Mouse (Mus musculus): ENCODE measurements at regions not wholly inside any gene's neighbourhood (a gene's known extent, or its start where the extent isn't known, plus 50 kb on each side); places are given as distances from the start of the nearest gene placed in this dataset.

- H3K9me3 ChIP-seq, result no peaks in the 10 kb centered on the region
- H3K27me3 ChIP-seq (replicated peaks), result no peaks in the 10 kb centered on the region
- ATAC-seq (replicated peaks), result no peak
- H3K4me3 ChIP-seq, result no peak overlapping the region
- H3K36me3 ChIP-seq (replicated peaks), result no peaks in the 10 kb centered on the region
- no peak overlapping the region for H3K27ac ChIP-seq
- no peak overlapping the region for H3K4me2 ChIP-seq
- no peaks in the 10 kb centered on the region for H3K4me1 ChIP-seq
- H3K9ac ChIP-seq, result no peak overlapping the region
These were observed 900.4 kb upstream of the Pabpc4l start for GRCm38 (mm10) chr3:47348451-47348850.

GRCm38 (mm10) chr3:47316356-47317028 is 868.5 kb upstream of the Pabpc4l start:
- no peaks in the 10 kb centered on the region for H3K4me1 ChIP-seq
- no peak overlapping the region for H3K9ac ChIP-seq
- H3K27ac ChIP-seq, result no peak overlapping the region
- H3K9me3 ChIP-seq, result no peaks in the 10 kb centered on the region
- no peak overlapping the region for H3K4me3 ChIP-seq
- no peaks in the 10 kb centered on the region for H3K36me3 ChIP-seq (replicated peaks)
- H3K27me3 ChIP-seq (replicated peaks), result no peaks in the 10 kb centered on the region
- H3K4me2 ChIP-seq, result no peak overlapping the region
- no peak for ATAC-seq (replicated peaks)
- 59% methylated on average over 2 of the region's 2 CpGs for WGBS

GRCm38 (mm10) chr3:47281783-47282182 is 833.8 kb upstream of the Pabpc4l start:
- Histone ChIP-seq H3K4me3 (no peak overlapping the region), H3K4me2 (no peak overlapping the region), H3K27me3 (replicated peaks) (no peaks in the 10 kb centered on the region), H3K27ac (no peak overlapping the region), H3K9me3 (no peaks in the 10 kb centered on the region), H3K36me3 (replicated peaks) (no peaks in the 10 kb centered on the region), H3K4me1 (no peaks in the 10 kb centered on the region), H3K9ac (no peak overlapping the region)
- ATAC-seq (replicated peaks), result no peak
- WGBS, result 9% methylated on average over 1 of the region's 1 CpGs

GRCm38 (mm10) chr3:47280270-47280669 is 832.3 kb upstream of the Pabpc4l start:
- Histone ChIP-seq H3K27ac (no peak overlapping the region), H3K9me3 (no peaks in the 10 kb centered on the region), H3K27me3 (replicated peaks) (no peaks in the 10 kb centered on the region), H3K4me1 (no peaks in the 10 kb centered on the region), H3K4me3 (no peak overlapping the region), H3K4me2 (no peak overlapping the region), H3K36me3 (replicated peaks) (no peaks in the 10 kb centered on the region), H3K9ac (no peak overlapping the region)
- WGBS, result 44% methylated on average over 5 of the region's 5 CpGs
- ATAC-seq (replicated peaks), result peak; percentile 60

- Histone ChIP-seq H3K9me3 (no peaks in the 10 kb centered on the region), H3K9ac (no peak overlapping the region), H3K4me3 (no peak overlapping the region), H3K4me1 (no peaks in the 10 kb centered on the region), H3K27me3 (replicated peaks) (no peaks in the 10 kb centered on the region), H3K27ac (no peak overlapping the region), H3K4me2 (no peak overlapping the region), H3K36me3 (replicated peaks) (no peaks in the 10 kb centered on the region)
- WGBS, result 33% methylated on average over 3 of the region's 3 CpGs
- ATAC-seq (replicated peaks), result no peak
These were observed 793.0 kb upstream of the Pabpc4l start for GRCm38 (mm10) chr3:47241030-47241429.

GRCm38 (mm10) chr3:47230234-47230633 is 782.2 kb upstream of the Pabpc4l start:
- H3K4me3 ChIP-seq, result no peak overlapping the region
- no peak overlapping the region for H3K27ac ChIP-seq
- 93% methylated on average over 6 of the region's 6 CpGs for whole genome bisulfite sequencing
- H3K27me3 ChIP-seq (replicated peaks), result no peaks in the 10 kb centered on the region
- H3K4me1 ChIP-seq, result no peaks in the 10 kb centered on the region
- no peaks in the 10 kb centered on the region for H3K9me3 ChIP-seq
- no peak overlapping the region for H3K4me2 ChIP-seq
- H3K36me3 ChIP-seq (replicated peaks), result no peaks in the 10 kb centered on the region
- no peak for ATAC-seq (replicated peaks)
- H3K9ac ChIP-seq, result no peak overlapping the region

- Histone ChIP-seq H3K4me2 (no peak overlapping the region), H3K27me3 (replicated peaks) (no peaks in the 10 kb centered on the region), H3K4me3 (no peak overlapping the region), H3K9me3 (no peaks in the 10 kb centered on the region), H3K27ac (no peak overlapping the region), H3K36me3 (replicated peaks) (no peaks in the 10 kb centered on the region), H3K4me1 (no peaks in the 10 kb centered on the region), H3K9ac (no peak overlapping the region)
- no peak for ATAC-seq (replicated peaks)
- 47% methylated on average over 1 of the region's 1 CpGs for WGBS
These were observed 770.6 kb upstream of the Pabpc4l start for GRCm38 (mm10) chr3:47218587-47218986.

GRCm38 (mm10) chr3:47213141-47213540 is 765.1 kb upstream of the Pabpc4l start:
- 91% methylated on average over 2 of the region's 2 CpGs for WGBS
- Histone ChIP-seq H3K4me1 (no peaks in the 10 kb centered on the region), H3K4me3 (no peak overlapping the region), H3K27me3 (replicated peaks) (no peaks in the 10 kb centered on the region), H3K9ac (no peak overlapping the region), H3K36me3 (replicated peaks) (no peaks in the 10 kb centered on the region), H3K27ac (no peak overlapping the region), H3K4me2 (no peak overlapping the region), H3K9me3 (no peaks in the 10 kb centered on the region)
- ATAC-seq (replicated peaks), result no peak

- ATAC-seq (replicated peaks), result no peak
- no peak overlapping the region for H3K4me3 ChIP-seq
- H3K4me1 ChIP-seq, result no peaks in the 10 kb centered on the region
- no peak overlapping the region for H3K9ac ChIP-seq
- no peaks in the 10 kb centered on the region for H3K27me3 ChIP-seq (replicated peaks)
- no peaks in the 10 kb centered on the region for H3K36me3 ChIP-seq (replicated peaks)
- H3K4me2 ChIP-seq, result no peak overlapping the region
- no peaks in the 10 kb centered on the region for H3K9me3 ChIP-seq
- H3K27ac ChIP-seq, result no peak overlapping the region
These were observed 749.6 kb upstream of the Pabpc4l start for GRCm38 (mm10) chr3:47197584-47197983.

- H3K4me3 ChIP-seq, result no peak overlapping the region
- no peak for ATAC-seq (replicated peaks)
- 61% methylated on average over 3 of the region's 3 CpGs for WGBS
These were observed 736.2 kb upstream of the Pabpc4l start for GRCm38 (mm10) chr3:47184226-47184625.

GRCm38 (mm10) chr3:47182762-47183161 is 734.7 kb upstream of the Pabpc4l start:
- Histone ChIP-seq H3K4me3 (no peak overlapping the region), H3K4me1 (no peaks in the 10 kb centered on the region), H3K4me2 (no peak overlapping the region), H3K9ac (no peak overlapping the region), H3K36me3 (replicated peaks) (no peaks in the 10 kb centered on the region), H3K27me3 (replicated peaks) (no peaks in the 10 kb centered on the region), H3K9me3 (no peaks in the 10 kb centered on the region), H3K27ac (no peak overlapping the region)
- 90% methylated on average over 2 of the region's 2 CpGs for WGBS
- no peak for ATAC-seq (replicated peaks)

More at GRCm38 (mm10) chr3:47184226-47184625, 736.2 kb upstream of the Pabpc4l start:
- H3K36me3 ChIP-seq (replicated peaks), result no peaks in the 10 kb centered on the region
- no peak overlapping the region for H3K4me2 ChIP-seq
- H3K4me1 ChIP-seq, result no peaks in the 10 kb centered on the region
- no peak overlapping the region for H3K27ac ChIP-seq
- H3K9me3 ChIP-seq, result no peaks in the 10 kb centered on the region
- no peaks in the 10 kb centered on the region for H3K27me3 ChIP-seq (replicated peaks)
- no peak overlapping the region for H3K9ac ChIP-seq

- WGBS, result 87% methylated on average over 1 of the region's 1 CpGs
- Histone ChIP-seq H3K27ac (no peak overlapping the region), H3K4me1 (no peaks in the 10 kb centered on the region), H3K27me3 (replicated peaks) (no peaks in the 10 kb centered on the region), H3K36me3 (replicated peaks) (no peaks in the 10 kb centered on the region), H3K4me3 (no peak overlapping the region), H3K4me2 (no peak overlapping the region), H3K9ac (no peak overlapping the region), H3K9me3 (no peaks in the 10 kb centered on the region)
- no peak for ATAC-seq (replicated peaks)
These were observed 732.4 kb upstream of the Pabpc4l start for GRCm38 (mm10) chr3:47180377-47180776.

Data from midbrain, embryonic 15.5 days (tissue).